Mouse (Mus musculus): ENCODE data around the gene Large2. TPM values are rescaled to one million over a fixed set of nuclear protein-coding genes. Genes with fewer than 3 reads are reported as not detected.

Large2 gene
- total RNA-seq, 2 experiments from 2014 or later = 0.10 to 0.99 TPM

DNA sequence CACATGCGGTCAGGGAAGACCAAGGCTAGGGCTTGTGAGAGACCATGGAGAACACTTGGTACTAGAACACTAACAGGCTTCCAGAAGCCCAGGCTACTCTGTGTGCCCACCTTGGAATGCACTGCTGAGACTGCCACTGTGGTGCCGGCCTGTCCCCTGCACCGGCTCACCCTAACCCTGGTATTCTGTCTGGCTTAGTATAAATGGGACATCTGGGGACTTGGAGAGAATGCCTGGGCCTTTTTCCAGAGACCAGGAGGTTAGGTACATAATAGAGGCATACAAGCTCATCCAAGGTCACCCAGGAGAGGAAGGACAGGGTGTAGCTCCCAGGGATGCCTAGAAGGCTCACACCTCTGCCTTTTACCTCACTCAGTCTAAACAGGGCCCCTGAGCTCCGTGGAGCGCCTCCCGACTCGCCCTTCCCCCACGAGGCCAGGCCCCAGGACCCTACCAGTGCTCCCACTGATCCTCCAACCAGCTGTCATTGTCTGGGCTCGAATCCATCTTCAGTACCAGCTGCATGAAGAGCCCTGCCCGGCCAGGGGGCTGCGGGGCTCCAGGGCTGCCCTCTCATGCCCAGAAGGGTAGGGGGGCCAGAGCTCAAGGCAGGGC lies 17.1 kb upstream of the Large2 start:
- no peak for DNase-seq
- intact Hi-C loops (cut with DNase I) = loop anchor here (5.0 kb wide), 1 partner anchor 40 kb away; the partner anchor contains the start of gene Cry2

- intact Hi-C loops (cut with DNase I) = loop anchor here (5.0 kb wide), 1 partner anchor 41 kb away; the partner anchor contains the start of gene Cry2
Measured at GRCm38 (mm10) chr2:92391116-92391515, 16.4 kb upstream of the Large2 start.

DNA sequence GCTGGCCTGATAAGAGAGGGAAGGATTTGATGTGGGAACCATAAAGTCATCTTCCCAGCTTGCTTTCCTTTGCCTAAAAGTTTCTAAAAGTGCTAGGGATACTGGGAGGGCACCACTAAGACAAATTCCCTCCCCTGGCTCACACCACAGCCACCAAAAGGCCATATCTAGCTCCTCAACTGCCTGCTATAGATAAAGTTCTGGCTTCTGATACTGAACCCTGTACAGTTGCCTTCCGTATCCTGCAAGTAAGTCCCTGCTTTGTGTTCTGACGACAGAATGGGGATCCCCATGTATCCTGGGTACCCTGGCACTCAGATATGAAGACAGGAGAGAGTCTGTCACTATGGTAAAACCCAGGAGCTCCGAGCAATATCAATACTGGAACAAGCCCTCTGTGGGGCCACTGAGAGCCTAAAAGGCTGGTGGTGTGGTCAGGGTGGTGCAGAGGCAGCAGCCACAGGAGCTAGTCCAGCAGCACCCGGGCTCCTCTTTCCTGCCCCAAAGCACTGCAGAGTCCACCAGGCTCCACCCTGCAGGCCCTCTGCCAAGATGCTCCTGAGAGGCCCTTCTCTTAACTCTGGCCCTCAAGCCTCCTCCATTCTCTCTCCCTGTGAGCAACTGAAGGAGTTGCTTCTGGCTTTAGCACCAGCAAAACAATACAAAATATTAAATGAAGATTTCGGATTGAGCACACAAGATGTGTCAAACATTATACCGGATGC lies 15.7 kb upstream of the Large2 start:
- intact Hi-C loops (cut with DNase I) = loop anchor here (5.0 kb wide), 1 partner anchor 42 kb away; the partner anchor contains the start of gene Cry2
- DNase-seq = peak in 1 of 2 experiments; percentile 30

More at GRCm38 (mm10) chr2:92391116-92391515, 16.4 kb upstream of the Large2 start:
- DNase-seq = no peak

GRCm38 (mm10) chr2:92389645-92390044 lies 15.0 kb upstream of the Large2 start:
- no peak for DNase-seq
- intact Hi-C loops (cut with DNase I) = loop anchor here (5.0 kb wide), 1 partner anchor 43 kb away; the partner anchor contains the start of gene Cry2

DNA sequence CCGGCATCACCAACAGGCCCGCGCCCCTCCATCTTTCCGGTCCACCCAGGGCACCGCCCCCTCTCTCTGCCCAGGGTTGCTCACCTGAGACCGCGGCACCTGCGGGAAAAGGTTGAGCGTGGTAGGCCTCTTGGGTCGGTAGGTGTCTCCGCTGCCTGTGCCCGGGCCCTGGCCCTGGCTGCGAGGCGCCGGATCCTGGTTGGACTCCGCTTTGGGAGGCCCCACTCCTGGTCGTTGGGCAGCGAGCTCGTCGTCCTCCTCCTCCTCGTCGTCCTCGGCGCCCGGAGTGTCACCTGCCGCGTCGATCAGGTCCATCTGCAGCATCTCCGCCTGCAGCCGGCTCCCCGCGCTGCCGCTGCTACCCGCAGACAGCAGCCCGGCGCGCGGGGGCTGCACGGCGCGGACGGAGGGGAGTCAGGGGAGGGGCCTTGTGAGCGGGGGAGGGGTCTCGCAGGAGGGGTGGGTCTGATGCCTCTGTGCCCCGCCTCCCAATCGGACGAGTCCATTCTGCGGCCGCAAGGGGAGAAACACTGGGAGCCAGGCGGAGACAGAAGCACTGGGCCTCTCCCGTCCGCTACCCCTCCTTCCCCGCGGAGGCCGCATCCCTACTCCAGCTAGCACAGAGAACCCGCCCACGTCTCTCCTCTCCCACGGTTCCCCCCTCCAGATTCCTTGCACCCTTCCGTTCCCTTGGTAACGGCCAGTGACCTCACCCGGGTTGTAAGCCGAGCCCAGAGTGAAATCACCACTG lies 14.4 kb upstream of the Large2 start:
- DNase-seq = peak; percentile 86 to 88
- intact Hi-C loops (cut with DNase I) = no loop called here

DNA sequence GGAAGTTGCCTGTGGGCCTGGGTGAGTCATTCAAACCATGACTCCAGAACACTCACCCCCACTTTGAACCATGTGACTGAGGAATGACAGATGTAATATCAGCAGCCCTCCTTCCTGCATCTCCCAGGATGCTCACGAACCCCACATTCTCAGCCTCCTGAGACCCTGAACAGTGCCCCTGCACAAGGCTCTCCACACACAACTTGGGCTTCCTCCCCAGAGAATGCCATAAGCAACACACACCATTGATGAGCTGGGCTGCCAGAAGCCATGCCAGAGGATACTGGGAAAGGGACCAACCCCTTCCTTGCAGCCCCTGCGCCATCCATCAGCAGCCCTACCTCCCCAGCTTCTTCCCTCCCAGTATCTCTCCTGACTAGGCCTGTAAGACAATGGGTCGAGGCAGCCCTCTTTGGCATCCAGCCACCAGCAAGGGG lies 13.4 kb upstream of the Large2 start:
- DNase-seq = no peak
- intact Hi-C loops (cut with DNase I) = no loop called here

- no peak for DNase-seq
- intact Hi-C loops (cut with DNase I) = no loop called here
Measured at GRCm38 (mm10) chr2:92387646-92388045, 13.0 kb upstream of the Large2 start.

DNA sequence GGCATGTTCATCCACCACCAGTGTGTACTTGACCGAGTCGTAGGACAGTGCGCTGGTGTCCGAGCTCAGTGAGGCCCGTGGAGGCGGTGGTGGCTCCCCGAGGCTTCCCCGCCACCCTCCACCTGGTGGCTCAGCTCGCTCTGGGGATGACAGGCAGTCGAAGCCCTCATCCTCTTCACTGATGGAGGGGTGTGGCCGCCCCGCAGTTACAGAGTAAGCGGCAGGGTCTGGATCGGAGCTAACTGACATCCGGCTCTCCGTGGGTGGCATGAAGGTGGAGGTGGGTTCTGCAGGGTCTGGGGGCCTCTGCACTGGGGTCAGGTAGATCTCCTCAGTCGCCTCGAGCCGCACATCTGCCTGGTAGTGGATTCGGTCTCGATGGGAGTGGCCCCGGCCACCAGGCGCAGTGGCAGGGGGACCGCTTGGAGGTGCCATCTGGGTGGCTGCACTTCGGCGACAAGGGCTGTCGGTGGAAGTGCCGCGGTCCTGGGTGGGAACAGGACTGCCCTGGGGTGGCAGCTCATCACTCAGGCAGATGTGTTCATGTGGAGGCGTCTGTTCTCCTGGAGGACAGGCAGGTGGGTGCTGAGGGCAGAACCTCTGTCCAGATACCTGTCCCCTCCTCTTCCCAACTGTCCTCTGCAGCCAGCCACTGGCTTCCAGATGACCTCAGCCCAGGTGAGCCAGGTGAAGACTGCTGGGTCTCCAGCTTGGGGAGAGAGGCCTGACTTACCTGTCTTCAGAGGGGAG lies 12.3 kb upstream of the Large2 start:
- intact Hi-C loops (cut with DNase I) = no loop called here
- no peak for DNase-seq

DNA sequence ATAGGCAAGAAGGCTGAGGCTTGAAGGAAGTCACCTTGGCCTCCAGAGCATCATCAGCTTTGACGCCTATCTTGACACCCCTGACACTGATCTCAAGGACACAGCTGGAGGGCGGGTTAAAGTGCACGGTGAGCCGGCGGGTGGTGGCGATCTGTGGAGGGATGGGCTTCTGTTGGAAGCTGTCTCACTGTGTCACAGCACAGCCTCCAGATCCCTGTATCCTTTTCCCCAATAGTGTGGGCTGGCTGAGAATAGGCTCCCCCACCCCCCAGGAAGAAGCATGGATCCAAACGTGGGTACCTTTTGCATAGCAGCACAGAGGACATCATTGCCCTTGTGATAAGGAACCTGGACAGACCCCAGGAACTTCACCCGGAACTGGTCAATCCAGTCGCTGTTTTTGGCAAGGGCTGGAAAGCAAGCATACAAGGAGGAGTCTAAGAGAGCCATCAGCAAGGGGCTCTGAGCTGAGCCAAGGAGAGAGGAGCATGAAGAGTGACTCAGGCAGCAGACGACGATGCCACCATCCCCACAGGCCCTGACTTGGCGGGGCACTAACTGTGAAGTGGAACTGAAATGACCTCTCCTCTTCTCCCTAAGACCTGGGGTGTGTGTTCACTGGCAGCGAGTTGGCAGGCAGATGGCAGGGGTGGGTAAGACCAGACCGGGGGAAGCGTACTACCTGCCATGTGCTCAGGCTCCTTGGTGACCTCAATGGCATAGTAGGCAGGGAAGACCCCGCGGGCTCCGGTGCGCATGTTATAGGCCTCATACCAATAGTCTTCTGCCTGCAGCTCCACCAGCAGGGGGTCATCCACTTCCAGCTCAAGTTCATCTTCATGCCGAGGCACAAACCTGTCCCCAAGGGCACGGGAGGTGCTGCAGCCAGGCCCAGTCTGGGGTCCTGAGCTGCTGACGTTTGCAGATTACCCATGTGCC lies 10.7 kb upstream of the Large2 start:
- no peak for DNase-seq
- intact Hi-C loops (cut with DNase I) = no loop called here

DNA sequence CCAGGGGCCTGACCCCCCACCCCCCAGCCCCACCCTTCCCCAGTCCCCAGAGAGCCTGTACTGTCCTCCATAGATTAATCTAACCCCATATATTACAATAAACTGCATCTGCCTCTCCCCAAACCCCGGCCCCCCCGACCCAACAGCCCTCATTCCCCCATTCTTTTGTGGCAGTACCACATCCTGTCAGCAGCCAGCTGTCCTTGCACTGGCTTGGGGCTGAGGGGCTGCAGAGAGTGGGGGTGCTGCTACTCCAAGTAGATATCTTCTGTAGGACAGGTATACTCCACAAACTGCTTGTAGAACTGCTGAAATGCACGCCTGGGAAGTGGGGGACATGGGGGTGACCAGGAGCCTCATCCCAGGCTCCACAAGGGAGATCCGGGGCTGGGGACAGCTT lies 9.4 kb upstream of the Large2 start:
- DNase-seq = no peak
- intact Hi-C loops (cut with DNase I) = no loop called here

- intact Hi-C loops (cut with DNase I) = no loop called here
Measured at GRCm38 (mm10) chr2:92382759-92383158, 8.1 kb upstream of the Large2 start.

GRCm38 (mm10) chr2:92381901-92382588 lies 7.4 kb upstream of the Large2 start, which contains the start of gene 1700029I15Rik:
1700029I15Rik (plus strand) TSS chr2:92382538.
- intact Hi-C loops (cut with DNase I) = no loop called here

More at GRCm38 (mm10) chr2:92382759-92383158, 8.1 kb upstream of the Large2 start:
- no peak for DNase-seq

GRCm38 (mm10) chr2:92381161-92381560 lies 6.5 kb upstream of the Large2 start:
- intact Hi-C loops (cut with DNase I) = no loop called here
- DNase-seq = no peak

More at GRCm38 (mm10) chr2:92381901-92382588, 7.4 kb upstream of the Large2 start, which contains the start of gene 1700029I15Rik:
- DNase-seq = no peak

DNA sequence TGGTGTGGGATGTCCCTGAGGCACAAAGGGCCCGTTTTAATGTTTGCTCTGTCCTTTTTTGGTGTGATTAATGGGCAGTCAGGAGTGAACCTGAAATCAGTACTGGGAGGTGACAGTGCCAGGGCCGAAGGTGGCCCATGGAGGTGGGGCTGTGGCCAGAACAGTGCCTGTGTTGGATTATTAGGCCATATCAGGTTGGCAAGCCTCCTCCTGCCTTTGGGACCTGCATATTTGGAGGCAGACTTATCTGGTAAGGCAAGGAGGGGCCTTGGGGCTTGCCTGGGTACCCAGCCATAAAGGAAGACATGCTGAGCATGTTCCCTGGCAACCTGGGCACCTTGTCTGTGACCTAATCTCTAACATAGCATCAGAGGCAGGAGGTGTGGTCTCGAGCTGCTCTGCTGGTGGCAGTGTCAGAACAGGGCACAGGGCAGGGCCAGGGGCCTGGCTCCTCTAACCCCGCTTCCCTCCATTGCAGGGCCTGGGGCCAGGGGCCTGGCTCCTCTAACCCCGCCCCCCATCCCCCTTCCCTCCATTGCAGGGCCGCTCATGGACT lies 5.9 kb upstream of the Large2 start:
- intact Hi-C loops (cut with DNase I) = no loop called here
- no peak for DNase-seq

DNA sequence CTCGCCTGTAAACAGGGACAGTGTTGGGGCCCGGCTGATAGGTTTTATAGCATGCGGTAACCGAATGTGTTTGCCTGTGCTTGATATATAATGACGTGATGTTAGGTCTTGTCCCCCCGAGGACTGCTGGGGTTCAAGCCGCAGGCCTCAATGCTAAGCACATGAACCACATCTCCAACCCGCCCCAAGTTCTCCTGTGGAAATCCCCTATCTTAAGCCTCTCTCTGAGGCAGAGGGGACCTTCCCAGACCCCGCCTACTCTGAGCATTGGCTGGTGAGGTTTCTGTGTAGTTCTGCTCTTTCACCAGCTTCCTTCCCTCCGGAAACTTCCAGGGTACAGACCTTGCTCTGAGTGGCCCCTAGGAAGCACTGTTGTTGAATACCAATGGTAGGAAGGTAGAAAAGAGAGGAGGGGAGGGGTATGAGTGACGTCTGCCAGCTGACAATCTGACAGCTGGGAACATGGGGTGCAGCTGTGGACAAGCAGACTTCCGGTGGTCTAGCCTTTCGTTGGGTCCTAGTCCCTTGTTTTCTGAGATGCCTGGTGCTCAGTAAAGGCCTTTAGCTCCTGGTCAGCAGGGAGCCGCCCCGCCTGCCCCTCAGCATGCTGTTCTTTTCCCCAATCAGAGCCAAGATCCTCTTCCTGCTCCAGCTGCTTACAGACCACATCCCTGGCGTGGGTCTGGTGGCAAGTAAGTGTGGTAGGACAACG lies 5.3 kb upstream of the Large2 start:
- intact Hi-C loops (cut with DNase I) = loop anchor here (5.0 kb wide), 1 partner anchor 42 kb away; no protein-coding TSS in a partner anchor
- DNase-seq = no peak

DNA sequence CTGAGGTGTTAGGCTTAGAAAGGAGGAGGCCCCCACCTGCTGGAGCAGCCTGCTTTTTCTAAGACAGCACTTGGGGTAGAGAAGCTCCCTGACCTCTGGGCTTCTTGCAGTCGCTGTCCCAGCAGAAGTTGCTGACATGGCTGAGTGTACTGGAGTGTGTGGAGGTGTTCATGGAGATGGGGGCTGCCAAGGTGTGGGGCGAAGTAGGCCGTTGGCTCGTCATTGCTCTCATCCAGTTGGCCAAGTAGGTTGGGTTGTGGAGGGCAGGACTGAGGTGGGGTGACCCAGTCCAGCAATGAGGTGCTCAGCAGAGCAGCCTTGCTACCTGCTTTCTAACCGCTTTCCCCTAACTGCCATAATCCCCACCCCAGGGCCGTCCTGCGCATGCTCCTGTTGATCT lies 2.7 kb upstream of the Large2 start:
- DNase-seq = no peak
- intact Hi-C loops (cut with DNase I) = loop anchor here (5.0 kb wide), 1 partner anchor 45 kb away; no protein-coding TSS in a partner anchor

- intact Hi-C loops (cut with DNase I) = loop anchor here (5.0 kb wide), 1 partner anchor 46 kb away; no protein-coding TSS in a partner anchor
- DNase-seq = no peak
Measured at GRCm38 (mm10) chr2:92376300-92376699, 1.6 kb upstream of the Large2 start.

All from heart, postnatal 10 days (tissue).